Mouse (Mus musculus) cerebellum, adult 2 months (tissue): ENCODE measurements around the gene Cplx3. TPM values are rescaled to one million over a fixed set of nuclear protein-coding genes. Genes with fewer than 3 reads are reported as not detected.
A peak's percentile ranks its signal among the peaks of the same experiment; 100 is the strongest.

Source experiments
- DNase-seq, 2 experiments: peaks; one replicate each; pipeline ENCODE4 v3.0.0; 2021
- H3K27ac ChIP-seq: fragments of 200-500 bp; 2 replicates; pipeline ENCODE4 v1.5.1; 2012; ENCODE audit warnings: low read length, control low read depth, inconsistent platforms; ENCODE audit not compliant: insufficient read depth
- H3K27me3 ChIP-seq: fragments of 200-500 bp; 2 replicates; pipeline ENCODE4 v1.6.1; 2012; ENCODE audit warnings: inconsistent platforms, mild to moderate bottlenecking, low read length, moderate library complexity; ENCODE audit not compliant: control insufficient read depth, insufficient read depth
- H3K4me1 ChIP-seq: fragments of 200-500 bp; 2 replicates; pipeline ENCODE4 v1.6.1; 2011; ENCODE audit warnings: low read length; ENCODE audit not compliant: control insufficient read depth, insufficient read depth
- H3K4me3 ChIP-seq: fragments of 200-500 bp; replicated peaks from 2 replicates; pipeline ENCODE3; 2011; ENCODE audit warnings: mild to moderate bottlenecking, low read depth, low read length, control low read depth; ENCODE audit not compliant: insufficient read depth
- CTCF ChIP-seq: fragments of 200-500 bp; IDR thresholded peaks from 2 replicates; pipeline ENCODE4 v1.5.1; 2011; ENCODE audit warnings: low read depth, mild to moderate bottlenecking, control low read depth, low read length, moderate library complexity, borderline replicate concordance; ENCODE audit not compliant: insufficient read depth
- POLR2A ChIP-seq: fragments of 200-500 bp; IDR thresholded peaks from 2 replicates; pipeline ENCODE4 v1.6.1; 2011; ENCODE audit warnings: low read length, control low read depth, borderline replicate concordance; ENCODE audit not compliant: insufficient read depth
- WGBS: fragments of 180-500 bp; shearing (Covaris S2); methylation state at CpG from one replicate; pipeline ENCODE4 v1.1.7; 2018; 5-methylcytosine and 5-hydroxymethylcytosine counted together
- polyA plus RNA-seq: library from polyadenylated mRNA; depleted of rRNA; stranded (reverse); fragments of >200 nt; gene quantifications from 2 replicates; pipeline ENCODE4 v1.2.3, GENCODE M21; 2012

The Cplx3 gene
- polyA plus RNA-seq, 1 experiment: 1.4 TPM

DNA sequence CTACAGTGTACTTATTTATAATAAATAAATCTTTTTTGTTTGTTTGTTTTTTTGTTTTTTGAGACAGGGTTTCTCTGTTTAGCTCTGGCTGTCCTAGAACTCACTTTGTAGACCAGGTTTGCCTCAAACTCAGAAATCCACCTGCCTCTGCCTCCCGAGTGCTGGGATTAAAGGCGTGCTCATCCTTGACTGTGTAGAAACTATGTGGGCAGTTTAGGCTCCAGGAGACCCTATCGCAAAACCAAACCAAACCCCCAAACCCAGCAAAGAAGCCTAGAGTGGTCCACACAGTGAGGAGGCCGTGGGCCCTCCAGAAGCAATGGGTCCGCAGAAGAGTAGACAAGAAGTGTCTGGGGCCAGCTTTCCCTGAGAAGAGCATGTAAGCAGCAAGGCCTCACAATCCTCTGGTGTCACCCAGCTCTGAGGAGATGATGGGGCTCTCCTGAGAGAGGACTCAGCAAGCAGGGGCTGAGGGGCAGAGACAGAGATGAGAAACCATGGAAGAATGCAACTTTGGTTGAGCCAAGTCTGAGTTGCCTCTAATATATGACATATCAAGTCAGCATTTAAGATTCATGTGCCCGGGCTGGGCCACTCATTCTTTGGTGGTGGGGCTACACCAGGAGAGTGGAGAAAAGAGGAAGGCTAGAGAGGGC, 44.2 kb upstream of the Cplx3 start:
- H3K27ac ChIP-seq: 0 out of 2 replicates have a peak overlapping the region, but pooled peaks have one; percentile 4
- peaks cover 10% of the 10 kb centered on the region for H3K4me1 ChIP-seq
- WGBS: 92% methylated on average over 6 of the region's 6 CpGs
- TF ChIP-seq POLR2A: no peak
- no peak for TF ChIP-seq CTCF
- no peak for DNase-seq
- H3K4me3 ChIP-seq: no peak overlapping the region
- no peaks in the 10 kb centered on the region for H3K27me3 ChIP-seq

DNA sequence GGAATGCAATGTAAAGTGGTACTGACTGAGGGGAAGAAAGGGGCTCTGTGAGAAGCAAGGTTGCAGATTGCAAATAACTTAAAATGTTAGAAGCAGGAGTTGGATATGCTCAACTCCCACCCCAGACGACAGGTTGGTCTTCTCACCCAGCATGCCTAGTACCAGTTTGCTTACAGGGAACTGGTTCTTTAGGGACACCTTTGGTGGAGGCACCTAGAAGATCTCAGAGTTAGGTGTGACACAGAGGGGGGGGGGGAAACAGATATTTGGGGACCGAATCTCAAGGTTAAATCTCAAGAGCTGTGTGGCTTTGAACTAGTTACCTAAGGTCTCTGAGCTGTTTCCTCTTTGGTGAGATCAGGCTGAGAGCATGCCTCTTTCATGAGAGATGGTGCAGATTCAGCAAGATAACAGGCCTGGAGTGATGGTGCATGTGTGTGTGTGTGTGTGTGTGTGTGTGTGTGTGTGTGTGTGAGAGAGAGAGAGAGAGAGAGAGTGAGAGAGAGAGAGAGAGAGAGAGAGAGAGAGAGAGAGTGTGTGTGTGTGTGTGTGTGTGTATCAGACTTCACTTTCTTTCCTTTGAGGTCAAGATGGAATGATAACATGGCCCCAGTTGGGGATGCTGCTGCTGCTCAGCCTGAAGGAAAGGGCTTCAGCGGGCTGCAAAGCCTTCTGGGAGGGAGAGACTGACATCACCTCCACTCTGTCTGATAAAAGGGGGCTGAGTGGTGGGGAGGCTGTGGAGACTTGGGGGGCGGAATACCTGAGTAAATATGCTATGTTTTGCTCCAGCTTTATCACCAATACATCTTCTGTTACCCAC, 41.4 kb upstream of the Cplx3 start:
- TF ChIP-seq POLR2A (no peak), CTCF (no peak)
- H3K27ac ChIP-seq: no peak overlapping the region
- no peak overlapping the region for H3K4me3 ChIP-seq
- no peak for DNase-seq
- WGBS: 72% methylated on average over 4 of the region's 4 CpGs
- peaks cover 24% of the 10 kb centered on the region for H3K4me1 ChIP-seq
- H3K27me3 ChIP-seq: no peaks in the 10 kb centered on the region

DNA sequence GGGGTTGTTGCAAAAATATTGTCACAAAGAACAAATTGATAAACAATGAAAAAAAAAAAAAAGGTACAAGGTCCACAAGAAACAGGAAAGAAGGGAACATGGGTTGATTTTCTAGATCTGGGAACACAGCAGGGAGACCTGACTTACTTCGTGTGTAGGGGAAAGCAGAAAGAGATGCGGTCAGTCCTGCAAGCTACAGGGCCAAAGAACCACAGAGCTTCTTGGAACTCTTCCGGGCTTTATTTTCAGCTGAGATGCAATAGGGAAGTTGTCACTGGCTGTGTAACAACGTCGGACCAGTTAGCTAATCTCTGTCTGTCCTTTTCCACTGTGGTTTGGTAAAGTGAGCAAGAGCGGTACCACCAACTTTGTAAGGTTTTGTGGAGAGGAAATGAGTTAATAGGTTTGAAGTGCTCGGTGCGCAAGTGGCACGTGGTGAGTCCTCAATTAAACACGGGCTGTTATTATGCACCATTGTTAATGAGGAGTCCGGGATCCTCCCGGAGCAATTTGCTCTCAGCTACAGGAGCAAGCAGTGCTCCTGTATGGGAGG, 40.5 kb upstream of the Cplx3 start:
- WGBS: 78% methylated on average over 12 of the region's 12 CpGs
- H3K4me3 ChIP-seq: no peak overlapping the region
- TF ChIP-seq CTCF: no peak
- no peak for TF ChIP-seq POLR2A
- H3K4me1 ChIP-seq: peaks cover 26% of the 10 kb centered on the region
- DNase-seq: no peak
- H3K27me3 ChIP-seq: no peaks in the 10 kb centered on the region
- H3K27ac ChIP-seq: no peak overlapping the region

DNA sequence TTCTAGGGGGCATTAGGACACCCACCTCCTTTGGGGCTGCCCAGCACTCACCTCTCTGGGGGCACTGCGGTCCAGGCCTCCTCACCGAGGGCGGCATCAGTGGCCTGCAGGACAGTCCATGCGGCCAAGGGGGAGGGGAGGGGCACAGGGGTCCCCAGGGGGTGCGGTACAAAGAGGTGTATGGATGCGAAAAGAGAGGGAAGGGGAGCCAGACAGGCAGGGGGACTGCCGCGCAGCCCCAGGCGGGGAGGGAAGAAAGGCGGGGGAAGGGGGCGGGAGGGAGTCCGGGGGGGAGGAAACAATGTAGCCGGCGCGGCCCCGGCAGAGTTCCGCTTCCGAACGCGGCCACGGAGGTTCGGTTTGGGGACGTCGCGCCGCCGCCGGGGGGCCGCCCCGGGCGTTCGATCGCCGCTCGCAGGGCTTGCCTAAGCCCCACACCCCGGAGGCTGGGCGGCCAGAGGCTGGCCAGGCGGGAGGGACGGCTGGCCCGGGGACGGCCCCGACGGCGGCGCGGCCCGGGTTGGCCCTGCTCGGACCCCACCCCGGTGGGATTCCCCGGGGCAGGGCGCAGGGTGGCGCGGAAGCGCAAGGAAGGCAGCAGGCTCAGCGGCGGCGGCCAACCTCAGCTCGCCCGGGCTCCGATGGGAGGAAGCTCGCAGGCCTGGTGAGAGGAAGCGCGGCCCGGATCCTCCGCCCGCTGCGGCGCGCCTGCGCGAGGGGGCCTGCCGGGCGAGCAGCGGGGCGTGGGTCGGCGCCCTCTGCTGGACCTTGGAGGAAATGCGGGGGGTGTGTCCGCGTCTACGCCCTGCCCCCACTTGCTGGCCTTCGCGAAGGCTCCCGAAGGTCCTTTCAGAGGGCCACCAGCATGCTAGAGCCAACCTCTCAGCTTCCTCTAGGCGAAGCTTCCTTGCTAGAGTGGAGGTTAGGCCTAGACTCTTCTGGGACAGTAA, 39.1 kb upstream of the Cplx3 start:
- Histone ChIP-seq H3K27me3 (no peaks in the 10 kb centered on the region), H3K4me3 (peak overlapping the region; percentile 64), H3K4me1 (peaks cover 16% of the 10 kb centered on the region), H3K27ac (peak overlapping the region; percentile 92; the same call in 1 of the 2 replicates)
- peak; percentile 89 to 92 for DNase-seq
- TF ChIP-seq CTCF: peak; percentile 91
- peak; percentile 61 for TF ChIP-seq POLR2A
- under 1% methylated on average over 52 of the region's 85 CpGs for WGBS

DNA sequence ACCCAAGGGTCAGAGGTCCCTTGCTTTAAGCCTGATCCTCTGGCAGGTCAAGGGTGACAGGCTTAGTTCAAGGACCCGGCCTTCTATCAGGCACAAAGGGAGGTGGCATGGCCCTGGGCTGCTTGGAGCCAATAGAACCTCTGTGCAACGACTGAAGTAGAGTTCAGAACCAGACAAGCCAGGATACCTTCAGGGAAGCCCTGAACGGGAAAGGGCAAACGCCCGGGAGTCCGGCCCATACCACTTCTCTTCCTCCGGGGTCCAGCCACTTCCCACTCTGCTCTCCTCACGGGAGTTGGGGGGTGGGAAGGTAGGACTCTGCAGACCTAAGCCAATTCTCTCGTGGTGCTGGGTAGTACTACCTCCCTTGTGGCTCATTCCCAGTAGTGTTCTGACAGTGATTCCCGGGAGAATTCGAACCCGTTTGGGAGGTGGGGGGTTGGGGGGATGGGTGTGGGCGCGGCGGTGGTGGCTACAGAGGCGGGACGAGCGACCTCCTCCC, 38.4 kb upstream of the Cplx3 start:
- Histone ChIP-seq H3K27ac (no peak overlapping the region), H3K4me1 (peaks cover 20% of the 10 kb centered on the region), H3K27me3 (no peaks in the 10 kb centered on the region), H3K4me3 (peak overlapping the region; percentile 64)
- TF ChIP-seq CTCF (no peak), POLR2A (no peak)
- WGBS: 2% methylated on average over 18 of the region's 18 CpGs
- peak in 1 of 2 experiments; percentile 27 for DNase-seq

DNA sequence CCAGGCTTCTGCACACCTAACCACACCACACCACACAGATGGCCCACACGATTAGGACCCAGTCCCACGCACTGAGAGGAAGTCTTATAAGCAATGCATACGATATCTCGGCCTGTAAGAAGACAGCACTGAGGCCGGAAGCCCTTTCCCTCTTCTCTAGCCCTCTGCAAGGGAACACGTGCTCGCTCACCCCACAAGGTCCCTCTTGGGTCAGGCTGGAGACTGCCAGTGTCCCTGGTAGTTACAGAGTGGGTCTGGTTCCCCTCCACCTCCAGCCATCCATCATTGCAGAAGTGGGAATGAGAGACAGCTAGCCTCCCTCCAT, 37.7 kb upstream of the Cplx3 start:
- peaks cover 25% of the 10 kb centered on the region for H3K4me1 ChIP-seq
- TF ChIP-seq CTCF: no peak
- no peak for TF ChIP-seq POLR2A
- whole genome bisulfite sequencing: 43% methylated on average over 7 of the region's 7 CpGs
- no peaks in the 10 kb centered on the region for H3K27me3 ChIP-seq
- H3K4me3 ChIP-seq: peak overlapping the region; percentile 19
- DNase-seq: no peak
- H3K27ac ChIP-seq: no peak overlapping the region

DNA sequence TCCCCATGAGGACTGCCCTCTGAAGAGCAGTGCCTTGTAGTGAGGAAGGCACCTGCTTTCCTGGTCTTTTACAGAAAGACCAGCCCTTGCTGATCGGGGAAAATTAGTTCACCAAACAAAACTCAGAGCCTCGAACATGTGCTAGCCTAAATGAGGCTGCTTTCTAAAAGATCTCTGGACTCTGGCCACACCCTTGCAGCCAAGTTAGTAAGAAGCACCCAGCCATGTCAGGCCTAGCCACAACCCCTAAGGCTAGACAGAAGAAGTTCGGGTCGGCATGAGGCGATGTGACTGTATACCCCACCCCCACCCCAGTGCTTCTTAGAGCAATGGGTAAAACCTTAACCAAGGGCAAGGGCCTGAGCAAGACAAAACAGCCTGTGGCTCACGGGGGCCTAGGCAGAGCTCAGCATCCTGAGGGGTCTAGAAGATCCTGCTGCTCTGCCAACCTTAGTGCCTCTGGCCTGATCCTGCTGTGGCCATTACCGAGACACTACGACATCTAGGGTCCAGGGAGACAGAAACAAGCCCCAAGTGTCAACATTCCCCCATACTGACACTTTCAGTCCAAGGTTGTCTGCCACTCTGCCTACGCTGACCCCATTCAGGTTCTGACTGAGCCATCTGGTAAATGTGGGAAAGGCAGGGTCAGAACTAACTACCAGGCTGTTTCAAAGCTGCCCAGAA, 37.2 kb upstream of the Cplx3 start:
- WGBS: 43% methylated on average over 9 of the region's 9 CpGs
- Histone ChIP-seq H3K27me3 (no peaks in the 10 kb centered on the region), H3K27ac (no peak overlapping the region), H3K4me3 (peak overlapping the region; percentile 19), H3K4me1 (peaks cover 29% of the 10 kb centered on the region)
- no peak for TF ChIP-seq POLR2A
- TF ChIP-seq CTCF: no peak
- no peak for DNase-seq
